Mouse (Mus musculus): Measurements from ENCODE around the gene Dbn1.
"Not testable (repeated sequence)": the region's sequence is repeated elsewhere in the genome, so short reads cannot be mapped to it uniquely, and the experiment has no call there.

Dbn1 gene

DNA sequence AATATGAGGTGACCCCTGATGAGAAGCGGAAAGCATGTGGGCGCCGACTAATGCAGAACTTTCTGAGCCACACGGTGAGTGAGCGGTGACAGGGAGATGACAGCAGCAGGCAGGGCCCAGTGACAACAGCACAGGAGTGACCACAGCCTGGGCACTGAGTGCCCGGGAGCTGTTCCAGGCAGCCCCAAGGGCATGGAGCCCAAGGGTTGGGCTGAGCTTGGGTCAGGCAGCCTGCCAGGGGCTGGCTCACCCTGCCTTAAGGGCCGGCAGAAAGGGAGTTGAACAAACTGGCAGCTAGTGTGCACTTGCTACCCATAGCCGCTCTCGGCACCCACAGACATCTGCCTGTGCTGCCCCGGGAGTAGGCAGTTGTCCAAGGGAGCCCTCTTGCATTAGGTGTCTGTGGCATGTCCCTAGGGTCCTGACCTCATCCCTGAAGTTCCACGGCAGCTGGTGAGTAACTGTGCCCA lies 37.4 kb downstream of the Dbn1 start:
- no peak for DNase-seq (ENCODE audit: low spot score)

- no peak for DNase-seq (ENCODE audit: low spot score)
Measured at GRCm38 (mm10) chr13:55449679-55450441, 38.1 kb downstream of the Dbn1 start.

DNA sequence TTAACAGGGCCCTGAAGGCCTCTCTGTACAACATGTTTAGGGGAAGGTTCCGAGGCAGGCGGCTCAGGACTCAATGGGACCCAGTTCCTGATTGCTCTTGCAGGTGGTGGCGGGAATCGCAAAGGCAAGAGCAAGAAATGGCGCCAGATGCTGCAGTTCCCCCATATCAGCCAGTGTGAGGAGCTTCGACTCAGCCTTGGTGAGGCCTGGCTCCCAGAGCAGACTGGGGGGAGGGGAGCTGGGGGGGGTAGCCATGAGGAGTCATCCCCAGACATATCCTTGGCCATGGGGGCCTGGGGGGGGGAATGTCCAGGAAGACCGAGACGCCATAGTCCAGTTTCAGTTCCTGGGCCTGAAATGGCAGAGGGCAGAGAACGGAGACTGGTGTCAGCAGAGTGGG lies 38.7 kb downstream of the Dbn1 start:
- DNase-seq (ENCODE audit: low spot score): no peak

DNA sequence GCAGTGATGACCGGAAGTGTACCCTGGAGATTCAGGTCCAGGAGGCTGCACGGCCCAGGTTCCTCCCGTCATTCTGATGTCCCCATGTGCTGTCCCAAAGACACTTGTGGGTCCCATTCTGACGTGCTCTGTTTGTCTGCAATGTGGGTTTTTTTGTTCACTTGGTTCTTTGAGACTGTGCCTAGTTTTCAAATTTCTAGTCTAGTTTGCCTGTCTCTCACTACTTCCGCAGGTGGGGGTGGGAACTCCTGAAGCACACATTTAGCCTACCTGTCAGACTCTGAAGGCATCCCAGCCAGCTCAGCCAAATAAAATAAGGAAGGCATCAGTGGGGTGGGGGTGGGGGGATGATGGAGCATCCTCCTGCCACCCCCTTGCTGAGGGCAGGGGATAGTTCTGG lies 39.8 kb downstream of the Dbn1 start:
- no peak for DNase-seq (ENCODE audit: low spot score)

- DNase-seq (ENCODE audit: low spot score): no peak
Measured at GRCm38 (mm10) chr13:55447543-55447943, 40.4 kb downstream of the Dbn1 start.

DNA sequence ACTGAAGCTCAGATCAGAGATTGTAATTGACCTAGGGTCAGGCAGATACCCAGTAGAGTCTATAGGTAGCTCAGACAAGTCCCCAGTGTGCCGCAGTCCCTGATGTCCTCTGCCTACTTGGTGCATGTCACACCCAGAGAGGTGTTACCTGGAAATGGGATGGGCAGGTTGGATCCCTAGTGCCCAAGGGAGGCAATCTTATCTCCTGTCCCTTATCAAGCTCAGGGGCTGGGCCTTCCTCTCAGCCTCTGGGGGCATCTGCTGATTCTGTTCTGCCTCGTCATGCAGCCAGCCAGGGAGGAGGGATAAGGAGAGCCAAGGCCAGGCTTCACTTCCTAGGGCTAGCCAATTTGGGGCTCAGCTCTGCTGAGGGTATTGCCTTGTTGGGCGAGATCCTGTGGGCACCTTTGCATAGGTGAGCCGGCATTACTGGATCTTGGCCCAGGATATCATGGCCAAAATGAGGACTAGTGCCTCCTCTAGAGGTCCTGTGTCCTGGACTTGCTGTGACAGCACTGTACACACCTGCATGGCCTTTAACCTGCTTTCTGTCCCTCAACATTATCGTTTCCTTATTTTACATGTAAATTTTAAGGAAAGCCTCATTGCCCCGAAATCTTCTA lies 41.3 kb downstream of the Dbn1 start:
- no peak for DNase-seq (ENCODE audit: low spot score)

GRCm38 (mm10) chr13:55445361-55446091 lies 42.4 kb downstream of the Dbn1 start:
- no peak for DNase-seq (ENCODE audit: low spot score)

GRCm38 (mm10) chr13:55444937-55445315 lies 43.0 kb downstream of the Dbn1 start, which contains the start of gene Grk6:
Gene Grk6 (plus strand): TSS chr13:55445072.
- peak; percentile 100 for DNase-seq (ENCODE audit: low spot score)

DNA sequence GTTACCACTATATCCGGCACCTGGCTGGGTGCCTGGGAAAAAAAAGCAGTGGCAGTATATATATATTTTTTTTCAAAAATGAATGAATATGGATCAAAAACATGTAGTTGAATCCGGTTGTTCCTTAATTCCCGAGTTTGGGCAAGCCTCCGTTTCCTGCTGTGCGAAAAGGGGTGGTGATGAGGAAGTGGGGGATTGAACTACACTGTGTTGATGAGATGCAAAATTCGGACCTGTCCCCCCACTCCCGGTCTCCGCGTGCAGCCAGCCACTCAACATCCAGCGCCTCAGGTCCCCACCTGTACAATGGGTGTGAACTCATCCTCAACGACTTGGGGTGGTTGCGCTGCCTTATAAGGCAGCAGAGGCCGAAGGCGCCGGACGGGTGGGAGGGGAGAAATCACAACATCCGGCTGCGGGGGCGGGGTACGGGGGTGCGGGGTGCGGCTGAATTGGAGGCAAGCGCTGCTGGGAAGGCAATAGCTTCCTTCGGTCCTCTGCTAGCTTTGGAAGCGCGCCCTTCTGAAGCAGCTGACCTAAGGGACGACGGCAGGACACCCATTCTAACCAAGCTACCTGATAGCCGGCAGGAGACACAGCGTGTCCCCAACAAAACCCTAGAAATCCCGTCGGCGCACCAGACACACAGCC lies 43.5 kb downstream of the Dbn1 start:
- peak; percentile 59 for DNase-seq (ENCODE audit: low spot score)

DNA sequence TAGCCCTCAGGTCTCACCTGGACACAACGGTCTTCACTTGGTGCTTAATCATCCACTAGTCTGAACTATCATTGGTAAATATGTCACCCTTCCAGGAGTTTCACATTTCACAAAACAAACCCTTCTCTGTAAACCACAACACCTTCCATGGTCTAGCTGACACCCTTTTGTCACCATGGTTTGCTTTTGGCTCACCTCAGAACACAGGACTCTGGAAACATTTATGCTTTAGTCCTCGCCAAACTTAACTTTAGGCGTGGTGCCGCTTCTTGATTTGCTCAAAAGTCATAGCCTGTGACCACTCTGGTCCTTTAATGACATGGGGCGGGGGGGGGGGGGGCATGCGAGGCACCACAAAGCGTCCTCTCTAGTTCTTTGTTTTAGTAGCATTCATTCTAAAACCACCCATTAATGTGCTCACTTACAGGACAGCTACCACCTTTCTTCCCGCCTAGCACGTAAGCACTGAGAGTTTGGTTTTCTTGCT lies 44.1 kb downstream of the Dbn1 start:
- no peak for DNase-seq (ENCODE audit: low spot score)

GRCm38 (mm10) chr13:55437111-55437629 lies 50.7 kb downstream of the Dbn1 start:
- DNase-seq (ENCODE audit: low spot score): not testable (repeated sequence)

DNA sequence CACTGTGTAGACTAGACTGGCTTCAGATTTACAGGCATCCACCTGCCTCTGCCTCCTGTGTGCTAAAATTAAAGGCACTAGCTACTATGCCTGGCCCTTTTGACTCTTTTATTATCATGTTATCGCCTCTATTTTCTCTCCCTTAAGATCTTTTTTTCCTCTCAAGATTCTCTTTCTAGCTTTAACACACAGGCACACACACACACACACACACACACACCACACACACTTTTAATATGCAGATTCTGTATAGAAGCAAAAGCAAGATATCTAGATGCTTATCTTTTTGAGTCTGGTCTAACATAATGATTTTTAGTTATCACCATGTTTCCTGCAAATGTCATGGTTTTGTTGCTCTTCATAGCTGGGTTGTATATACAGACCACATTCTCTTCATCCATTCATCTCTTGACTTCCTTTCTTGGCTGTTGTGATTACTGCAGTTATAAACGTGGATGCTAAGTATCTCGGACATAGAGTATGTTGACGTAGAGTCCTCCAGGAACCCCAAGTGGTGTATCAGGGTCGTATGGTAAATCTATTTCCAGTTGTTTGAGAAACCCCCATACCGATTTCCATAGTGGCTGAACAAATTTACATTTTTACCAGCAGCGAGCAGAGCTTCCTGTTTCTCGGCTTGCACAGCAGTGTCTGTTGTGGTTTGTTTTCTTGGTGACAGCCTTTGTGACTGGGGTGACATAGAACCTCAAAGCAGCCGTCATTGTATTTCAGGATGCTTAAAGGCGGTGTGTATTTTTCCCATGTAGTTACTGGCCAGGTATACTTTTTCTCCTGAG lies 55.8 kb downstream of the Dbn1 start:
- no peak for DNase-seq (ENCODE audit: low spot score)

GRCm38 (mm10) chr13:55430566-55430965 lies 57.3 kb downstream of the Dbn1 start:
- DNase-seq (ENCODE audit: low spot score): no peak

DNA sequence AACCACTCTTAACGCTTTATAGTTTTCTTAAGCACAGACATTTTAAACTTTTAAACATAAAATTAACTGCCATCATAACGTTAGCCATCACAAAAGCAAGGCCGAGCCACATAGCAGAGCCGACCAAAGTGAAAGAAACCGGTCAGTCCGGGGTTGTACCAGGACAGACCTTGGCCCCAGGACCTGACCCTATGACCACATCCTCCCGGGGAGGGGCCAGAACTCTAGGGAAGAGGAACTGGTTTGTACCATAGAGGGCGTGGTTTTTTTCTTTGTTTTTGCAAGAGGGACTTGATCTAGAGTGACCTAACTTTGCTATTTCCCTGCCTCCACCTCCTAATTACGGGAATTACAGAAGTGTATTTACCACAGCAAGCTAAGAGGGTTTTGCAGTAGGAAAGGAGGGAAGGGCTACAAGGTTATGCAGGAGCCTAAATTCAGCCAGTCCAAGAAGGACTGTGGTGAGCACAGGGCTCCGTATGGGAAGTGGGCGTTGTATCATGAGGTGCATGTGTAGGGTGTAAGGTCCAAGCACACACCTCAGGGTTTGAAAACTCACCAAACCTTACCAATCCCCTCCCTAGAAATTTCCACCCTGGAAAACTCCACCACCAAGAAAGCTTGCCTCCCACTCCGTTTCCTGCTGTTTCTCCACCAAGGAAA lies 58.6 kb downstream of the Dbn1 start:
- DNase-seq (ENCODE audit: low spot score): no peak

GRCm38 (mm10) chr13:55426613-55427012 lies 61.3 kb downstream of the Dbn1 start, which contains the start of gene F12:
Gene F12 (minus strand): TSS chr13:55426793.
- no peak for DNase-seq (ENCODE audit: low spot score)
